Mouse (Mus musculus) right cerebral cortex, adult 2 months (tissue): Measurements from ENCODE around the gene Smarca4.
"Not testable (repeated sequence)": the region's sequence is repeated elsewhere in the genome, so short reads cannot be mapped to it uniquely, and the experiment has no call there.

ENCODE experiments used
- DNase-seq, 2 experiments: peaks; one replicate each; pipeline ENCODE4 v3.0.0; 2021 to 2022; ENCODE audit warnings: low spot score in 2 of 2

The Smarca4 gene

DNA sequence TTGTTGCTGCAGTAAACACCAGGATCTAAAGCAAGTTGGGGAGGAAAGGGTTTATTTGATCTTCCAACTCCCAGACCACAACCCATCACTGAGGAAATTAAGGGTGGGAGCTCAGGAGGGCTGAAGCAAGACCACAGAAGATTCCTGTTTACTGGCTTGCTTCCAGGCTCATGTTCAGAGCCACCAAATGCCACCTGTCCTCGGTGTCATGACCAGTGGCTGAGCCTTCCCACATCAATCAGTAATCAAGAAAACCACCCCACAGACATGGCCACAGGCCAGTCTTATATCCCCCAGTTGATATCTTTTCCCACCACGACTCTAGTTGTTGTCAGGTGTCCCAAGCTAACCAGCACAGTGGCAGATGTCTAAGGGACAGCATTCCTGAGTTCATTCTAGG is 37.3 kb downstream of the Smarca4 start:
- no peak for DNase-seq

DNA sequence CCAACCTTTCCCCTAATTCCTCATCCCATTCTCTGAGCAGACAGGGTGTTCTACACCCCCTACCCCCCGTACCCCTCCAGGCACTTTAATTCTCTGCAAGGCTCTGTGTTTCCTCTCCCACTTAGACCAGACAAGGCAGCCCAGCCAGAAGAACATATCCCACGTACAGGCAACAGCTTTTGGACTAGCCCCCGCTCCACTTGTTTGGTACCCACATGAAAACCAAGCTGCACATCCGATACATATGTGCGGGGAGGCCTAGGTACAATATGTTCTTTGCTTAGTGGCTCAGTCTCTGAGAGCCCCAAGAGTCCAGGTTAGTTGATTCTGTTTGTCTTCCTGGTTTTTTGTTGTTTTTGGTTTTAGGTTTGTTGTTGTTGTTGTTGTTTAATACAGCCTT is 46.1 kb downstream of the Smarca4 start:
- no peak for DNase-seq

GRCm38 (mm10) chr9:21668946-21669345 is 53.0 kb downstream of the Smarca4 start:
- no peak for DNase-seq

GRCm38 (mm10) chr9:21670354-21670753 is 54.4 kb downstream of the Smarca4 start:
- no peak for DNase-seq

GRCm38 (mm10) chr9:21671753-21672152 is 55.8 kb downstream of the Smarca4 start:
- no peak for DNase-seq

- peak; percentile 21 to 45 for DNase-seq
These were observed 61.7 kb downstream of the Smarca4 start for GRCm38 (mm10) chr9:21677706-21678105.

DNA sequence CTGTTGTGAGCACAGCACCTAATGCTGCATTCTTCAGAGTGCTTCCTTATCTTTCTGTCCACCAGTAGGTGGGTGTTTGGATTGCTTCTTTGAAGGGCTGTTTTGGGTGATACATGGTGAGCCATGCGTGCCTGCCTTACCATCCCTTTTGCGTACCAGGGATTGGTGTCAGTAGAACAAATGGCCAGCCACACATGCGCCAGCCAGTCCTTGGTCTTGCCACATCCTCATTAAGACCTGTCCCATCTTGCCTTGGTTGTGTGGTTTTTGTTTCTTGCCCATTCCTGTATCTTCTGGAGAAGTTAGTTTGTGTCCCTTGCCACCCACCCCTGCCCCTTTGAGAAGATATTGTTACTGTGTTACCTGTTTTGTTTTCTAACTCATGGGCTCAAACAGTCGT is 64.5 kb downstream of the Smarca4 start:
- DNase-seq: no peak

DNA sequence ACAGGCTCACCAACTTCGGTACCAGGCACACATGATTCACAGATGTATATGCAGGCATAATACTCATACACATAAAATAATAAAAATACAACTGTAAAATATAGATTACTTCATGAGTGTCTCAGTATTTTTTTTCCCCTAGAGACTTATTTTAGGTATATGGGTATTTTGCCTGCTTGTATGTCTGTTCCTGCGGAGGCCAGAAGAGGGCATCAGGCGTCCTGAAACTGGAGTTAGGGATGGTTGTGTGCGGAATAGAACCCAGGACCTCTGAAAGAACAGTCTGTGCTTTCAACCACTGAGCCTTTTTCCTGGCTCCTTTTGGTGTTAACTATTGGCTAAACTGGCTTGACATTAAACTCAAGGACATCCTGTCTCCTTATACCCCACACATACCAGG is 66.9 kb downstream of the Smarca4 start:
- no peak for DNase-seq

DNA sequence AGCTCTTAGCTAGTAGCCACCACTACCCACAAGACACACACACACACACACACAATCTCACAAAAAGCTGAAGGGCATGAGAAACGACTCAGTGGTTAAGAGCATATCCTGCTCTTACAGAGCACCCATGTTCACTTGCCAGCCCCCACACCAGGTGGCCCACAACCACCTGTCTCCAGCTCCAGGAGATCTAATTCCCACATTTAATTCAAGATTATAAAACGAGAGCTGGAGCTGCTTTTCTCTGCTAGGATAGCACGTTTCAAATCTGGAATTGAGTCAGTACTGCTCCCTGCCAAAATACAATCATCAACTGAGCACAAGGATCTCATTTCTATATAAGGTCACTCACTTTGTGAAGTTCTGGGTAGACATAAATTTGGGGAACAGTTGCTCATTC is 67.9 kb downstream of the Smarca4 start:
- DNase-seq: peak in 1 of 2 experiments; percentile 46

DNA sequence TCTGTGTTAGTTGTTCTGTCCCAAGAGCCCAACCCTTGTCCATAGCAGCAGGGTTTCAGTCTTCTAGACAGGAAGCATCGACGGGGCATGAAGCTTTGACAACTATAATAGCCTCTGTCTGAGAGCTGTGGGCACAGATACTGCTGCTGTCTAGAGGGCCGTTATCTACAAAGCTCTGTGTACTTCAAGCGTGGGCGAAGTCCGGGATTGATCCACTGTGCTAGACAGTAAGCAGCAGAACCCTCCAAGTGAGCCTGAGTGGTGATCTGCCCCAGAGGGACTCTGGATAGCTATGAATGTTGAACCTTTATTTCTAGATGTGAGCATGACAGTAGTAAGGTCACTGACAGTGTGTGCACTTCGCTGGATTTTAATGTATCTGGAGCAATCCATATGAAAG is 72.6 kb downstream of the Smarca4 start:
- DNase-seq: no peak

DNA sequence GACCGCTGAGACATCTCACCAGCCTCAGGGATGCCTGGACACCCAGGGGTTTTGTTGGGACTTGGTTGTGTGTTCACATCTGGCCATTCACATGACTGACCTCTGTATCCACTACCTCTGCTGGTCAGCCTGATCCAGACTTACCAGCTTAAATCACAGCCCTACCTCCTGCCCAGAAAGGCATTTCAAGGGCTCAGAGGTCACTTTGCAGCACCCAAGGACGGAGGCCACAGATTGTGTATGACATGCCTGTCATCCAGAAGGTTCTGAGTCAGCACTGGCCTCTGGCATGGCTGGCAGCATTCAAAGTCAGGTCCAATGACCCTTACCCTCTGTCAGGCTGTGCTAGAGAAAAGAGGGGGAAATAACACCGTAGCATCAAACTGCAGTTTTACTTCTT is 74.1 kb downstream of the Smarca4 start:
- no peak for DNase-seq

DNA sequence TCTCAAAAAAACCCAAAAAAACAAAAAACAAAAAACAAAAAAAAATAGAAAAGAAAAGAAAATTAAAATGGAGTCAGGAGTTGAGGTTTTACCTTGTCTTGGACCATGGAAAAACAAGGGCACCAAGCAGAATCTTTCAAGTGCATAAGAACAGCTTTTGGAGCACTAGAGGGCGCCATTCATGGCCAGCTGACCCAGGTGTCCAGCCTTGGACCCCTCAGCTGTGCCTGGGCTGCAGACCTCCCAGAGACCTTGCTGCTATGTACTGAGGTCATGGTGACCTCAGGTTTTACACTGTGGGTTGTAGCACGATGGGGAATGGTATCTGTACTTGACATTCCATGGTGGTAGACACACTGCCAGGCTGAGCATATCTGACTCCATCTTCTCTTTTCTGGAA is 75.9 kb downstream of the Smarca4 start:
- no peak for DNase-seq

DNA sequence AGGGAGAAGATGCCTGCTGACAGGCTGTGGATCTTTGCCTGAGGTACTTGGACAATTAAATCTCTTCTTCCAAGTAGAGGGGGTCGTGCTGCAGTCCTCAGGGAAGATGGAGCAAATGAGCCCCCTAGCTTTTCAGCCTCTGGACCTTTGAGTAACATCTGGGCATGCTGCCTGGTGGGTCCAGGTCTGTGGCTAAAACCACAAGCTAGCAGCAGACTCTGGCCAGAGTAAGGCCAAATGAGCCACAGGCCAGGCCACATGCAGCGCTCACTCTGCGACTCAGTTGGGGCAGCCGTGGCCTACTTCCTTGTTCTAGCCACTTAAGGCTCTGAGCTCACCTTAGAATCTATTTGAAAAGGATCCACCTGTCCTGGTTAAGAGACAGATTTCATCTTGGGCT is 76.5 kb downstream of the Smarca4 start:
- no peak for DNase-seq

DNA sequence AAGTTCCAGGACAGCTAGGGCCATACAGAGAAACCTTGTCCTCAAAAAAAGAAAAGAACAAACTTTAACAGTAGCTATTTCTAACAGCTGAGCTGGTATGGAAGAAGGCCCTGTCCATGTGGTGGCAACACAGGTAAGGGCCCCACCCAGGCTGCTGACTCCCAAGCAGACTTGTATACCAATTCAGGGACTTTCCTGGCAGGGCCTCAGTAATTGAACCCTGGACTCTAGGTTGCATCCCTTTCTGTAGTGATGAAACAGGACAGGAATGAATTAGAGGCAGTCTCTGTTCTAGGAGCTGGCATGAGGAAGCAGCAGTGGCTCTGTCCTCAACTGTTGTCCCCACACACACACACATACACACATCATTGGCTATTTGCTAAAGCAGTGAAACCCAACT is 78.1 kb downstream of the Smarca4 start:
- no peak for DNase-seq

DNA sequence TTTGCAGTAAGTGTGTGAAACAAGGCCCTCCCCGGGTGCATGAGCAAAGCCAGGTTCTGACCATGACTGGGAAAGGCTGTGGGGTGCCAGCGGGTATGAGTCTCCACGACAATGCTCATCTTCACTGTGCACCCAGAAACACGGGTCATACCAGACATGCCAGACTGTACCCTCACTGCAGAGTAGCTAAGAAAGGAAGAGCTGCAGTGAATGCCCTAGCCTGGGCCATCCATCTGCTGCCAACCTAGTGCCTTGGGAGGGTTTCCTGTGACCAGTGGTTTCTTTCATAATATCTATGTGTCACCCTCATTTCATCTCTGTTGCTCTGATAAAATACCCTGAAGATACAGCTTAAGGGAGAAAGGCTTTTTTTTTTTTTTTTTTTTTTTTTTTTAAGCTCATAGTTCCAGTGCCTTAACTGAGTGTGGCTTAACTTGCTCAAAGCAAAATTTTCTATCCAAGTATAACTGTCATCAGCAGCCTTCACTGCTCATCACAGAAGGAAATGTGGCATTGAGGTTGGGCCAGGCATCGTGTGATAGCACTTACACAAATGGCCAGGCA is 79.3 kb downstream of the Smarca4 start:
- DNase-seq: no peak

- no peak for DNase-seq
These were observed 81.2 kb downstream of the Smarca4 start for GRCm38 (mm10) chr9:21697121-21697520.

DNA sequence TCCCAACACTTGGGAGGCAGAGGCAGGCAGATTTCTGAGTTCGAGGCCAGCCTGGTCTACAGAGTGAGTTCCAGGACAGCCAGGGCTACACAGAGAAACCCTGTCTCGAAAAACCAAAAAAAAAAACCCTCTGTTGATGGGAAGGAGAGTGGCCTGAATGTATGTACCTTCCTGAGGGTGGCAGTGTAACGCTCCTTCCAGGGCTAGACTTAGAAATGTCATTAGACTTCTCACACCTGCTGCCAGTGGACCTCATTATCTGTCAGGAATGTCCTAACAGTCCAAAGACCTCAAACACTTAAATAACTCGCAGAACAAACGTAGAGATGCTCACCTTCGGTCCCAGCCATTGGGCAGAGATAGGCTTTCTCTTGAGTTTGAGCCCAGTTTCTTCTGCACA is 83.3 kb downstream of the Smarca4 start:
- not testable (repeated sequence) for DNase-seq

DNA sequence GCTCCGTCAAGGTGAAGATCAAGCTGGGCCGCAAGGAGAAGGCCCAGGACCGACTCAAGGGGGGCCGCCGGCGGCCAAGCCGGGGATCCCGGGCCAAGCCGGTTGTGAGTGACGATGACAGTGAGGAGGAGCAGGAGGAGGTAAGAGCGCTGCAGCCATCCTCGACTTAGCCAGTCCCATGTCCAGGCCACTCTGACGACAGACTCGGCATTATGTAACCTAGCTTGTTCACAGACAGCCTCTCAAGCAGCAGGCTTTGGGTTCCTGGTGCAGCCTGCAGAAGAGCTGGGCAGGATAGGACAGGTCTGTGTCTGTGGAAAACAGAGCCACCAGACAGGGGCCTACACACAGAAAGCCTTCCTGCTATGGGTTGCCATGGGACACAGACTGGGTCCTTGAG is 85.1 kb downstream of the Smarca4 start:
- DNase-seq: peak in 1 of 2 experiments; percentile 26

- DNase-seq: no peak
These were observed 87.5 kb downstream of the Smarca4 start for GRCm38 (mm10) chr9:21703494-21703893.

- no peak for DNase-seq
These were observed 90.1 kb downstream of the Smarca4 start for GRCm38 (mm10) chr9:21706085-21706484.

GRCm38 (mm10) chr9:21706586-21707265 is 90.8 kb downstream of the Smarca4 start:
- no peak for DNase-seq

- DNase-seq: no peak
These were observed 93.4 kb downstream of the Smarca4 start for GRCm38 (mm10) chr9:21709340-21709739.

DNA sequence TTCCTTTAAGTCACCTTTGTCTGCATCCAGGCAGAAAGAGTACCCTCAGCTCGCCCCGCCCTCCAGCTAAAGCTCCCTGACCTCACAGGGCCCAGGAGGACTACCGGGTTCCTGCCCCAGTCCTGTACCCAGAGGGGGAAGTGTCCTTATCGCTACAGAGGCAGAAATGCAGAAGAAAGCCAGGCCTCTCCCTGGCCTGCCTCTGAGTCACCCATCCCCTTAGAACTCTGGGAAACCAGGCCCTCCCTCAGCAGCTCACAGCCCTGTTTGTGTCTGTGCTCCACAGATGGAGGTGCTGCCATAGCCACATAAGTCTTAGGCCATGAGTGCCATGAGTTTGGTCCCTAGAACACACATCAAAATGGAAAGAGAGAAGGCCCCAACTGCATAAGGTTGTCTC is 99.3 kb downstream of the Smarca4 start:
- no peak for DNase-seq

DNA sequence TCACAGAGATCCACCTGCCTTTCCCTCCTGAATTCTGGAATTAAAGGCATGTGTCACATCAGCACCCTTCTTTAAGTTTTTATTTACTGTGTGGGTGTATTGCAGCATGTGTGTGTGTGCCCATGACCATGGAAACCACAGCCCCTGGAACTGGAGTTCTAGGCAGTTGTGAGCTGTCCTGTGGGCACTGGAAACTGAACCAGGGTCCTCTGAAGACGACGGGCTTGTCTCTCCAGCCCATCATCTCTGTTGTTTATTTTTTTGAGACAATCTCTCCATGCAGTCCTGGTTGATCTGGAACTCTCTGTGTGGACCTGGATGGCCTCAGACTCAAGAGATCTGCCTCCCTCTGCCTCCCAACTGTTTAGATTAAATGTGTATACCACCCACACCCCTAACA is 101.0 kb downstream of the Smarca4 start:
- DNase-seq: no peak
